Mouse (Mus musculus): Measurements from ENCODE around the gene Hps4. TPM values are rescaled to one million over a fixed set of nuclear protein-coding genes. Genes with fewer than 3 reads are reported as not detected.
"Not testable (repeated sequence)": the region's sequence is repeated elsewhere in the genome, so short reads cannot be mapped to it uniquely, and the experiment has no call there.

Gene Hps4
- polyA plus RNA-seq, 1 experiment from 2014 or later: 32.9 TPM

DNA sequence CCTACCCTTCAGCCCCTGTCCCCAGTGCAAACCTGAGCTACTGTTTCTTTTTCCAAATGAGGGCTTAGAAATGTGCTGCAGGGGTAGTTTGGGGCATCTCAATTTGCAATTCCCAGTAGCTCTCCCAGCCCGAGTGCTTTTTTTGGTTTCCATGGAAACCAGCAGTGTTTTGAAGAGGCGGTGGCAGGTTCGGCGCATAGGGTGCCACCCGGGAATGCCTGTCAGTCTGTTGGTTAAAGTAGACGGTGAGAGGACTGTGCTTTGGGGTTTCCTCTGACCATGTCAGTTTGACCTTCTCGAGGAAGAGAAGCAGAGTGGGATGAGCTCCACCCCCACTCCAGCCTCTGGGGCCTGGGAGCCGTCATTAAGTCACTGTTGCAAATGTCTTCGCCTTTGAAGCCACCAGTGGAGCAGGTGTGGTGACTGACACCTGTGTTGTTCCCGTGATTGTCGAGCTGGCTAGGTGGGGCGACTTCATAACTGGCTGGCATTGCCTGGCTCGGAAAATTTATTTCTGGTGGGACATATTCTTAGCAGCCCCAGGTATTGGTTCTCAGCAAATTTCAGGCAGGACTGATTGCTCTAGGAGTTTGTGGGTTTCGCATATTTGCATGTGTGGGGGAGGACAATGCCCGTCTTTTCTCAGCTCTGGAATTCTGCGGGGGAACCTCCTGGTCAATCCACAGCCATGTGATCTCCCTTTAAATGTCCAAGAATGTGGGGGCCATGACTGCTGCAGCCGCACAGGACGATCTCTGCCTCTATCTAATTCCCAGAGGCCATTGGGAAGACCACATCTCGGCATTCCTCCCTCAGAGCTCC is 68.8 kb downstream of the Hps4 start:
- 0 out of 2 replicates have a peak, but pooled peaks have one; percentile 18 for ATAC-seq (replicated peaks; ENCODE audit: low FRiP score)
- 21% methylated on average over 19 of the region's 19 CpGs for WGBS
- no peak overlapping the region for H3K4me3 ChIP-seq (ENCODE audit: low read depth, low read length)
- H3K36me3 ChIP-seq (ENCODE audit: control insufficient read depth, insufficient read depth, low read length): no peaks in the 10 kb centered on the region
- H3K4me1 ChIP-seq (replicated peaks; ENCODE audit: control insufficient read depth, insufficient read depth, low read length): peaks cover 12% of the 10 kb centered on the region
- H3K4me2 ChIP-seq (ENCODE audit: low read depth, low read length, severe bottlenecking): peak overlapping the region; percentile 27; the same call in 1 of the 2 replicates
- no peak for DNase-seq (ENCODE audit: low spot score)
- H3K27ac ChIP-seq (ENCODE audit: low read depth, low read length): no peak overlapping the region
- H3K9me3 ChIP-seq (ENCODE audit: control insufficient read depth, low read length): no peaks in the 10 kb centered on the region
- no peak overlapping the region for H3K9ac ChIP-seq (ENCODE audit: low read length)
- no peaks in the 10 kb centered on the region for H3K27me3 ChIP-seq (ENCODE audit: control insufficient read depth, insufficient read depth, low read length)

DNA sequence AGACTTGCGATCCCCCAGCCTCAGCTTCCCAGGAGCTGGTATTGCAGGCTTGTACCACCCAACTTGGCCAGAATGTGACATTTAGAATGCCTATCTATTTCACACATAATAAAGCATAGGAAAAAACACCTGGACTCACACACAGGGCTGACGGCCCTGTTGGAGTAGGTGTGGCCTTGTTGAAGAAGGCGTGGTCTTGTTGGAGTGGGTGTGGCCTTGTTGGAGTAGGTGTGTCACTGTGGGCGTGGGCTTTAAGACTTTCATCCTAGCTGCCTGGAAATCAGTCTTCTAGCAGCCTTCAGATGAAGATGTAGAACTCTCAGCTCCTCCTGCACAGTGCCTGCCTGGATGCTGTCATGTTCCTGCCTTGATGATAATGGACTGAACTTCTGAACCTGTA is 69.9 kb downstream of the Hps4 start:
- DNase-seq (ENCODE audit: low spot score); H3K9ac ChIP-seq (ENCODE audit: low read length); H3K27ac ChIP-seq (ENCODE audit: low read depth, low read length); H3K4me3 ChIP-seq (ENCODE audit: low read depth, low read length); H3K27me3 ChIP-seq (ENCODE audit: control insufficient read depth, insufficient read depth, low read length); H3K9me3 ChIP-seq (ENCODE audit: control insufficient read depth, low read length); ATAC-seq (replicated peaks; ENCODE audit: low FRiP score); H3K36me3 ChIP-seq (ENCODE audit: control insufficient read depth, insufficient read depth, low read length); H3K4me2 ChIP-seq (ENCODE audit: low read depth, low read length, severe bottlenecking): not testable (repeated sequence)
- H3K4me1 ChIP-seq (replicated peaks; ENCODE audit: control insufficient read depth, insufficient read depth, low read length): peaks cover 12% of the 10 kb centered on the region
- 81% methylated on average over 4 of the region's 4 CpGs for WGBS

DNA sequence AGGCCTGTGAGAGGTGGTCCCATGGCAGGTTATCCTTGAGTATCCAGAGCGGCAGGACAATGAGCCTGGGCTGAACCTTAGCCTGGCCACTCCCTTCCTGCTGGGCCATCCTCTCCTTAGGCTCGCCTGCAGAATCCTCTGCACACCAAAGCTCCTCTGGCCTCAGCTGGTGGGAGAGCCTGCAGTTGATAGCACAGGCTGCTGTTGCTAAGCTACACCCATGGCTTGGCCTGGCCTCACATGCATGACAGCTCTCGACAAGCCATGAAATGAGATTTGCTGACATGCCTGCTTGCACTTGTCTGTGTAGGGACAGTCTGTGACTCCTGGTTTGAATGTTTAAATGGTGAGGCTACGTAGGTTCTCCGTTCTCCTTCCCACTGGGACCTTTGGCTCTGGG is 73.8 kb downstream of the Hps4 start:
- Histone ChIP-seq H3K4me1 (replicated peaks; ENCODE audit: control insufficient read depth, insufficient read depth, low read length) (peaks cover 3% of the 10 kb centered on the region), H3K36me3 (ENCODE audit: control insufficient read depth, insufficient read depth, low read length) (no peaks in the 10 kb centered on the region), H3K27ac (ENCODE audit: low read depth, low read length) (no peak overlapping the region), H3K4me3 (ENCODE audit: low read depth, low read length) (no peak overlapping the region), H3K27me3 (ENCODE audit: control insufficient read depth, insufficient read depth, low read length) (no peaks in the 10 kb centered on the region), H3K4me2 (ENCODE audit: low read depth, low read length, severe bottlenecking) (no peak overlapping the region), H3K9me3 (ENCODE audit: control insufficient read depth, low read length) (no peaks in the 10 kb centered on the region), H3K9ac (ENCODE audit: low read length) (no peak overlapping the region; the same call in 1 of the 2 replicates)
- WGBS: 53% methylated on average over 5 of the region's 5 CpGs
- no peak for DNase-seq (ENCODE audit: low spot score)
- no peak for ATAC-seq (replicated peaks; ENCODE audit: low FRiP score)

DNA sequence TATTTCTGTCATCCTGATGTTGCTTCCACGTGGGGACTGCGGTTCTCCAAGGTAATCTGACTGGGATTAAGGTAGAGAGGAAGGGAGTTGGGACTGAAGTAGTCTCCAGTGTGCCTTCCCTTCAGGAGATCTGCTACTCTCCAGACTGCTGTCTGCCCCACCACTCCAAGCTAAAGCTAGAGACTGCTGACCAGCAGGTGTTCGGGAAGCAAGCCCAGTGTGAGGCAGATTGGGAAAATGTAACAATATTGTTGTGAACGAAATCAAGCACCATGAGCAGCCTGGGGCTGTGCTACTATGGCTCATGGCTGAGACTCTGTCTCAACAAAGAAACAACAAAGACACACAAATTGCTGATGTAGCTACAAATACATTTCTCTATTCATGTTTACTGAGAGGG is 75.1 kb downstream of the Hps4 start:
- H3K4me1 ChIP-seq (replicated peaks; ENCODE audit: control insufficient read depth, insufficient read depth, low read length): no peaks in the 10 kb centered on the region
- DNase-seq (ENCODE audit: low spot score) (no peak), ATAC-seq (replicated peaks; ENCODE audit: low FRiP score) (no peak)
- no peak overlapping the region for H3K4me3 ChIP-seq (ENCODE audit: low read depth, low read length)
- 55% methylated on average over 4 of the region's 4 CpGs for WGBS
- H3K9me3 ChIP-seq (ENCODE audit: control insufficient read depth, low read length): no peaks in the 10 kb centered on the region
- no peak overlapping the region for H3K4me2 ChIP-seq (ENCODE audit: low read depth, low read length, severe bottlenecking)
- H3K9ac ChIP-seq (ENCODE audit: low read length): no peak overlapping the region
- no peaks in the 10 kb centered on the region for H3K27me3 ChIP-seq (ENCODE audit: control insufficient read depth, insufficient read depth, low read length)
- no peaks in the 10 kb centered on the region for H3K36me3 ChIP-seq (ENCODE audit: control insufficient read depth, insufficient read depth, low read length)
- no peak overlapping the region for H3K27ac ChIP-seq (ENCODE audit: low read depth, low read length)

DNA sequence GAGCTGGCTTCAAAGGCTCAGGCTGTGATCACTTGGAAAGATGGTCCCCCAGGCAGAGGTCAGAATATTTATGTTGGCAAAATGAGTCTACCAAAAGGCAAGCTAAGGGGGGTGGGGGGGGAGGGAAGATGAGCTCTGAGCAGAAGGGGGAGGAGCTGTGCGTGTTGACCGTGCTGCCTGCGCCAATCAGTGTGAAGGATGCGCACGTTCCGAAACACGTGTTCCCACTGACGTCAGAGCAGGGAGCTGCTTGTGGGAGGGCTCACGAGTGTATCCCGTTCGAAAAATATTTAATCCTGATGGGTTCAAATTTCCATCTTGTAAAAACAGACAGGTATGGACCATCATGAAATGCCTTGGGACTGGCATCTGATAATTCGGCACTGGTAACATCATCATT is 76.7 kb downstream of the Hps4 start:
- H3K4me3 ChIP-seq (ENCODE audit: low read depth, low read length): no peak overlapping the region
- ATAC-seq (replicated peaks; ENCODE audit: low FRiP score): no peak

DNA sequence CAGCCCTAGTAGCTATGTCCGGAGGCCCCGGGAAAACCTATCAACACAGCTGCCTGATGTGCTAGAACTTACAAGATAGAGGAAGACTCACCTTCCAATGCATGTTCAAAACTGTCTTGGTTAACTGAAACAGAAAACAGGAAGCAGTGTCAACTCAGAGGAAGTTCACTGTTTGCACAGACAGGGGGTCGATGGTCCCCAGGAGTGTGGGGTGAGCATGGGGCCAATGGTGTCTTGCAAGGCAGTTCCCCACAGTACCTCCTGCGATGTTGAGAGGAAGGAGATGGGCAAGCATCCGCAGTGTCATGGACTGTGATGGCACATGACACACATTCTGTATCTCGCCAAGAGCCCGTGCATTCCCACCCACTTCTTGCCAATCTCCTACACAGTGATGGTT is 83.8 kb downstream of the Hps4 start:
- ATAC-seq (replicated peaks; ENCODE audit: low FRiP score): no peak
- H3K4me3 ChIP-seq (ENCODE audit: low read depth, low read length): no peak overlapping the region
- H3K4me1 ChIP-seq (replicated peaks; ENCODE audit: control insufficient read depth, insufficient read depth, low read length): peaks cover 5% of the 10 kb centered on the region; the same call in 1 of the 2 replicates
- WGBS: 88% methylated on average over 7 of the region's 7 CpGs
- DNase-seq (ENCODE audit: low spot score): no peak
- no peaks in the 10 kb centered on the region for H3K36me3 ChIP-seq (ENCODE audit: control insufficient read depth, insufficient read depth, low read length)
- H3K27ac ChIP-seq (ENCODE audit: low read depth, low read length): no peak overlapping the region
- H3K4me2 ChIP-seq (ENCODE audit: low read depth, low read length, severe bottlenecking): no peak overlapping the region
- H3K27me3 ChIP-seq (ENCODE audit: control insufficient read depth, insufficient read depth, low read length): peaks cover 7% of the 10 kb centered on the region
- H3K9ac ChIP-seq (ENCODE audit: low read length): no peak overlapping the region
- no peaks in the 10 kb centered on the region for H3K9me3 ChIP-seq (ENCODE audit: control insufficient read depth, low read length)

More for the DNA sequence above, 76.7 kb downstream of the Hps4 start:
- no peak overlapping the region for H3K9ac ChIP-seq (ENCODE audit: low read length)
- H3K36me3 ChIP-seq (ENCODE audit: control insufficient read depth, insufficient read depth, low read length): no peaks in the 10 kb centered on the region
- no peak overlapping the region for H3K27ac ChIP-seq (ENCODE audit: low read depth, low read length)
- no peaks in the 10 kb centered on the region for H3K27me3 ChIP-seq (ENCODE audit: control insufficient read depth, insufficient read depth, low read length)
- DNase-seq (ENCODE audit: low spot score): no peak
- H3K4me1 ChIP-seq (replicated peaks; ENCODE audit: control insufficient read depth, insufficient read depth, low read length): no peaks in the 10 kb centered on the region
- no peaks in the 10 kb centered on the region for H3K9me3 ChIP-seq (ENCODE audit: control insufficient read depth, low read length)
- H3K4me2 ChIP-seq (ENCODE audit: low read depth, low read length, severe bottlenecking): no peak overlapping the region
- 31% methylated on average over 12 of the region's 12 CpGs for WGBS

DNA sequence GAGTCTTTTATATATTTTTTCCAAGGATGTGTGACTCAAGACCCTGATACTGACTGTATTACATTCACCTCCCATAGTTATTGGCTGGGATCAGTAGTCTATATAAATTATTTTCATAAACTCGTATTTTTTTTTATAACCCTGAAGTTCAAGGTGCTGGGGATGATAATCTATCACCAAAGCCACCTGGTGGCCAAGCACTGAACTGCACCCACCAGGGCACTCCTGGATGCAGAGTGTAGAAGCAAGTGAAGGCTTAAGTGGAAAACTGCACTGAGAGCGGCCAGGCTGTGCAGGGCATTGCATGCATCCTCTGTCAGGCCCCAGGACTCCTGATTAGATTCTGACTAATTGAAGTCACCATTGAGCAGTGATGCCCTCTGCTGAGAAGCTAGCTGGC is 84.4 kb downstream of the Hps4 start:
- no peak for ATAC-seq (replicated peaks; ENCODE audit: low FRiP score)
- no peak overlapping the region for H3K27ac ChIP-seq (ENCODE audit: low read depth, low read length)
- DNase-seq (ENCODE audit: low spot score): peak; percentile 84
- H3K9me3 ChIP-seq (ENCODE audit: control insufficient read depth, low read length): no peaks in the 10 kb centered on the region
- H3K4me2 ChIP-seq (ENCODE audit: low read depth, low read length, severe bottlenecking): no peak overlapping the region
- H3K27me3 ChIP-seq (ENCODE audit: control insufficient read depth, insufficient read depth, low read length): peaks cover 7% of the 10 kb centered on the region
- no peak overlapping the region for H3K9ac ChIP-seq (ENCODE audit: low read length)
- peaks cover 5% of the 10 kb centered on the region for H3K4me1 ChIP-seq (replicated peaks; ENCODE audit: control insufficient read depth, insufficient read depth, low read length)
- 55% methylated on average over 2 of the region's 2 CpGs for WGBS
- no peaks in the 10 kb centered on the region for H3K36me3 ChIP-seq (ENCODE audit: control insufficient read depth, insufficient read depth, low read length)
- no peak overlapping the region for H3K4me3 ChIP-seq (ENCODE audit: low read depth, low read length)
